Mouse (Mus musculus) liver, embryonic 13.5 days (tissue): ENCODE measurements around the gene Nup205. TPM values are rescaled to one million over a fixed set of nuclear protein-coding genes. Genes with fewer than 3 reads are reported as not detected.

Source experiments
- ATAC-seq: fragments of 200-750 bp; cut with Nextera tagmentation; 2 replicates; pipeline ENCODE4 v1.8.0; 2017; ENCODE audit warnings: low read depth, mild to moderate bottlenecking, moderate number of reproducible peaks, moderate library complexity
- DNase-seq: peaks from one replicate; pipeline ENCODE4 v3.0.0; 2022
- H3K27ac ChIP-seq: fragments of 300-500 bp; sonication (generic); 2 replicates; pipeline ENCODE4 v1.5.1; 2015; ENCODE audit warnings: moderate library complexity, mild to moderate bottlenecking, inconsistent platforms
- H3K27me3 ChIP-seq: fragments of 300-500 bp; sonication (generic); 2 replicates; pipeline ENCODE4 v1.6.1; 2015; ENCODE audit warnings: mild to moderate bottlenecking, inconsistent platforms
- H3K36me3 ChIP-seq: fragments of 300-500 bp; sonication (generic); 2 replicates; pipeline ENCODE4 v1.6.1; 2015; ENCODE audit warnings: mild to moderate bottlenecking, inconsistent platforms
- H3K4me1 ChIP-seq: fragments of 300-500 bp; sonication (generic); replicated peaks from 2 replicates; pipeline ENCODE4 v1.6.1; 2015; ENCODE audit warnings: inconsistent platforms
- H3K4me2 ChIP-seq: fragments of 300-500 bp; sonication (generic); 2 replicates; pipeline ENCODE4 v1.6.1; 2015; ENCODE audit warnings: inconsistent platforms, mild to moderate bottlenecking, moderate library complexity
- H3K4me3 ChIP-seq: fragments of 300-500 bp; sonication (generic); replicated peaks from 2 replicates; pipeline ENCODE4 v1.5.1; 2015; ENCODE audit warnings: mild to moderate bottlenecking, inconsistent platforms
- H3K9ac ChIP-seq: fragments of 300-500 bp; sonication (generic); 2 replicates; pipeline ENCODE4 v1.6.1; 2015; ENCODE audit warnings: mild to moderate bottlenecking, inconsistent platforms
- H3K9me3 ChIP-seq: fragments of 300-500 bp; sonication (generic); replicated peaks from 2 replicates; pipeline ENCODE4 v1.6.1; 2016; ENCODE audit warnings: inconsistent platforms
- WGBS: fragments of 180-500 bp; shearing (Covaris S2); methylation state at CpG from one replicate; pipeline ENCODE4 v1.1.7; 2015; ENCODE audit not compliant: insufficient replicate concordance; 5-methylcytosine and 5-hydroxymethylcytosine counted together
- polyA plus RNA-seq: library from polyadenylated mRNA; unstranded; fragments of >200 nt; fragmentation: Nextera tagmentation; extraction: Ambion mirVana; gene quantifications from 2 replicates; pipeline ENCODE4 v1.2.1, GENCODE M21; 2015

Nup205 gene
- polyA plus RNA-seq, 1 experiment from 2014 or later = 22.0 TPM

DNA sequence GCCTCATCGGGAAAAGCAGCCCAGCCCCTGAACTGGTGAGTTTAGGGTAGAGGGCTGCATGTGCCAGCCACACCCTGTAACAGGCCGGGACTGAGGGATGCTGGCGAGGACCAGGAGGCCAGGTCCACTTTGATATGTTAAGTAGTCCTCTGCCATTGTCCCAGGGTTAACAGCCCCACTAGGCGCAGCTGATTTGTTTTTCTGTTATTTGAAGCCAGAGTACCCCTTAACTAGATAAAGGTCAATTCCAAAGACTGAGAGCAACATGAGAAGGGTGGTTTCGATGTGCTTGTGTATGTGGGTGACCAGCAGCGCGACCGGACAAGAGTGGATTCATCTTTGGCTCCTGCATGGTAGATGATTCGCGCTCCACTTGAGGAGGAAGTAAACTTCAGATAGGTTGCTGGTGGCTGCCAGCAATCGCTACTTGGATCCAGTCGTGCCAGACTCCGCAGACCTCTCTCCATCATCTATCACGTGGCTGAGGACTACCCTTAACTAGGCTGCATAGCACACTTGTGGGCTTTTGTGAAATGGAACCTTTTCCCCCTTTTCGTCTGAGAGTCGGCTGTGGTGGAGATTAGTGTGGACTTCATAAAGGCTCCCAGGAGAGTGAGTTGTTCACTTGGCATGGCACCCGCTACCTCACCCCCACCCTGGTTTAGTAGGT lies 74.7 kb downstream of the Nup205 start:
- peak overlapping the region; percentile 79 for H3K4me3 ChIP-seq
- 61% methylated on average over 17 of the region's 17 CpGs for WGBS
- H3K27me3 ChIP-seq = no peaks in the 10 kb centered on the region
- no peaks in the 10 kb centered on the region for H3K9me3 ChIP-seq
- peak overlapping the region; percentile 30 for H3K4me2 ChIP-seq
- peak overlapping the region; percentile 23; the same call in 1 of the 2 replicates for H3K9ac ChIP-seq
- no peak for DNase-seq
- H3K4me1 ChIP-seq = peaks cover 45% of the 10 kb centered on the region
- H3K36me3 ChIP-seq = peaks cover 3% of the 10 kb centered on the region
- H3K27ac ChIP-seq = peak overlapping the region; percentile 22; the same call in 1 of the 2 replicates
- ATAC-seq = no peak

DNA sequence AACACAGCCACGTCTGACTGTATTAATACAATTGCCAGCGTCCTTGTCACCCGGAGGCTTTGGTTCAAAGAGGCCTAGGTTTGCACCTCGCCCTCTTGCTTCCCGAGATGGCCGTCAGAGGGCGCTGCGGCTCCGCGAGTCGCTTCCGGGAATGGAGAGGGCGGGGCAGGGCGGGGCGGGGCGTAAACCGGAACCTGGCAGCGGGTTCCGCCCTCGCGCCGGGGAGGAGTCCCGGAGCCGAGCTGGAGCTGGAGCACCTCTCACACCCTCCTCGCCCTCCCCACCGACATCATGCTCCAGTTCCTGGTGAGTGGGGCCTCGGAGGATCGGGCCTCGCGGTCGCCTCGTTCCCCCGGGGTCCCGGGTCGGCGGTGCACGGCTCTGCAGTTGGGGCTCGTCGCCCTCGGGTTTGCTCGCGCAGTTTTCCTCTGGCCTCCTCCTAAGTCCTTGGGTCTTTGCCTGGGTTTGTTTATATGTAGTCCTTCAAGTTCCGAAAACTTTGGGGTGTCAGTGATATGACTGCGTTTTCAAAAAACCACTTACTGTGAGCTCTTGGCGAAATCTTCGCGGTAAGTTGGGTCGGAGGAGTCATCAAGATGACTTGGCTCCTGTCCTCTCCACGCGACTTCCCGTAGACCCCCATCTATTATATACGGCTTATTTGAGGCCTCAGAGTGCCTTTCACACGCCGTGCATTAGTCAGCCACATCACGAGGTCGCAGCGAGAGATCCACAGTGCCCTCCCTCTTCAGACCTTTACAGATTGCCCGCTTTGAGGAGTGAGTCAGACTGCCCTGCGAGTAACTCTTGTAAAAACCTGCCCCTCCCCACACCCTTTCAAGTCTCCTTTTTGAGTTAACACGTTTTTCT lies 75.5 kb downstream of the Nup205 start:
- ATAC-seq (peak; percentile 68), DNase-seq (peak; percentile 82)
- H3K9ac ChIP-seq = peak overlapping the region; percentile 95
- peak overlapping the region; percentile 79 for H3K4me3 ChIP-seq
- H3K4me2 ChIP-seq = peak overlapping the region; percentile 81
- peaks cover 53% of the 10 kb centered on the region for H3K4me1 ChIP-seq
- WGBS = under 1% methylated on average over 60 of the region's 60 CpGs
- H3K27ac ChIP-seq = peak overlapping the region; percentile 99
- no peaks in the 10 kb centered on the region for H3K27me3 ChIP-seq
- no peaks in the 10 kb centered on the region for H3K36me3 ChIP-seq
- H3K9me3 ChIP-seq = no peaks in the 10 kb centered on the region

DNA sequence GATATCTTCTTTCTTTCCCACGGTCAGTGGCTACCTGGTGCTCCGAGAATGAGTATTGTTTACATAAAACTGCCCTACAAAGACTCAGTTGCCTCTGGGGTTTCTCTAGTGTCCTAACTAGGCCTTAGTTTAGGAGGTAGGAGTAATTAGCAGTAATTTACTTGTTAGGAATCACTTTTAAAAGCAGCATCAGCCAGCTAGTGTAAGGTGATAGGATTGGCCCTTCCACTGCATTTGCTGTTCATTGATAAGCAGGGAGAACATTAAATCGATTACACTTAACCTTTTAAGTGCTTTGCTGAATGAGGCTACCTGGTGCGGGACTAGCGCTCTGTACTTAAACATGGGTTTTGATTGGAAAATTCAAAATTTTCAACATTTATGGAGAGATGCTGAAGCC lies 76.3 kb downstream of the Nup205 start:
- peak overlapping the region; percentile 81 for H3K4me2 ChIP-seq
- H3K36me3 ChIP-seq = no peaks in the 10 kb centered on the region; the same call in 1 of the 2 replicates
- H3K4me1 ChIP-seq = peaks cover 61% of the 10 kb centered on the region
- ATAC-seq (no peak), DNase-seq (no peak)
- H3K9me3 ChIP-seq = no peaks in the 10 kb centered on the region
- H3K27ac ChIP-seq = peak overlapping the region; percentile 99
- H3K27me3 ChIP-seq = no peaks in the 10 kb centered on the region
- 33% methylated on average over 5 of the region's 5 CpGs for WGBS
- peak overlapping the region; percentile 95 for H3K9ac ChIP-seq
- peak overlapping the region; percentile 79 for H3K4me3 ChIP-seq

DNA sequence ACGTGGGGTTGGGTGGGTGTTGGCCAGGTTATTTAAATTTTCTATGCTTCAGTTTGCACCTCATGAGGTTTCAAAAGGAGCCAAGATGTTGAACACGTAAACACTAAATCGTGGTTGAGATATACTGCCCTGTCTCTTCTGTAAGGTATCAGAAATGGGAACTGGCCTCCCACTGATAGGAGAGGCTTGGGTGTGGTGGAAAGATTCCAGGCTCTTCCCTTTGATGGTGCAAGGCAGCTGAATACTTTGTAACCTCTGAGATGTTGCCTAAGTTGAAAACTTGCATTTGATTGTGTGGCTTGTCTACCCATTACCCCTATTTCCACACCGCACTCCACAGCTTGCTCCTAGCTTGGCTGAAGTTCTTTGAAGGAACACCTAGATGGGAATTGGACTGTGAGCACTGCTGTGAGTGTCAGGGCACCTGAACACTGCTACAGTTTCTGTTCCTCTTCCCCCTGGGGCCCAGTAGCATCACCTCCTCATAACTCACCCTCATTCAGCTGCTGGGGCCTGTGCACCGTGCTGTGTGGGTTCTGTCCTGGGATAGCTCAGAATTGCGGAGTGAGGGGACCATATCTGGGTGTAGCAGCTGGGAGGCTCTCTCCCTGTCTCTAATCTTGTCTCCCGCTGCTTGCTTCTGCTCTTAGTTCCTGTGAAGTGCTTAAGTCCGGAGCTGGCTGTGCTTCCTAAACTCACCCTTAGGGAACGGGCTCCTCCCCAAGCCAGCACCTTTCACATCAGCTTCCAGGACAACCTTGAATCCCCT lies 77.1 kb downstream of the Nup205 start:
- no peaks in the 10 kb centered on the region for H3K27me3 ChIP-seq
- H3K4me3 ChIP-seq = peak overlapping the region; percentile 79
- no peaks in the 10 kb centered on the region for H3K9me3 ChIP-seq
- peak; percentile 78 for DNase-seq
- H3K4me2 ChIP-seq = peak overlapping the region; percentile 81
- 12% methylated on average over 9 of the region's 9 CpGs for WGBS
- peak overlapping the region; percentile 95 for H3K9ac ChIP-seq
- peaks cover 67% of the 10 kb centered on the region for H3K4me1 ChIP-seq
- peak overlapping the region; percentile 99 for H3K27ac ChIP-seq
- ATAC-seq = peak; percentile 88
- H3K36me3 ChIP-seq = no peaks in the 10 kb centered on the region; the same call in 1 of the 2 replicates

DNA sequence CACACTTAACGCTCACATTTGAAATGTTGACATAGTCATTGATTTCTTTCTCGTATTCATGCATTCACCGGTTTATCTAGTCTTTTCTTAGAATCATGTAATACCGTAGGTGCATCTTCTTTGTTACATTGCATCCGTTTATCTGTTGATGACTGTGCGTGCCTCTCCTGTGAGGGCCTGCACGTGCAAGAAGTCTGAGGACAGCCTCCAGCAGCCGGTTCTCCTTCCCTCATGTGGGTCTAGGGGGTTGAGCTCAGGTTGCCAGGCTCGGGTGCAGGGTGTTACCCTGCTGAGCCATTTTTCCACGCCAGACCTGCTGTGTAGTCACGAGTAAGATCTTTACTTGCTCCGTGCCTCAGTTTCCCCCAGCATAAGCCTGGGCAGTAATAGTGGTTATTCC lies 77.8 kb downstream of the Nup205 start:
- Histone ChIP-seq H3K9ac (peak overlapping the region; percentile 95), H3K4me3 (peak overlapping the region; percentile 79), H3K4me1 (peaks cover 74% of the 10 kb centered on the region), H3K9me3 (no peaks in the 10 kb centered on the region), H3K27ac (peak overlapping the region; percentile 99), H3K27me3 (no peaks in the 10 kb centered on the region), H3K4me2 (peak overlapping the region; percentile 81), H3K36me3 (peaks cover 3% of the 10 kb centered on the region; the same call in 1 of the 2 replicates)
- DNase-seq = peak; percentile 45
- 34% methylated on average over 12 of the region's 12 CpGs for WGBS
- ATAC-seq = peak; percentile 30

DNA sequence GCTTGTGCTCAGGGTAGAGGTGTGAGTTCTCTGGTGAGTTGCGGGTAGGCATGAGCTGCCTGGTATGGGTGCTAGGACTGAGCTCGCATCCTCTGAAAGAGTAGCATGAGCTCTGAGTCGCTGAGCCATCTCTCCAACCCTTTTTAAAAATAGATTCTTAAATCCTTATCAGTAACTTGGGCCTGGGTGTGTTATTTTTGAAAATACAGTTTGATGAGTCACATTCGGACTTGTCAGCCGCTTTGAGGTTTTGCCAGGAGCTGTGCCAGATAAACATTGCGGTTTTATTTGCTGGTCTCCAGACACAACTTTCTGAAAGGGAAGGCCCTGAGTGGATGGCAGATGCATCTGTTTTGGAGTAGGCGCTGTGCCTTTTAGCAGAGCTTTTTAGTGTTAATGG lies 79.5 kb downstream of the Nup205 start:
- peak overlapping the region; percentile 95 for H3K9ac ChIP-seq
- H3K36me3 ChIP-seq = peaks cover 20% of the 10 kb centered on the region
- peak; percentile 51 for ATAC-seq
- peaks cover 82% of the 10 kb centered on the region for H3K4me1 ChIP-seq
- H3K9me3 ChIP-seq = no peaks in the 10 kb centered on the region
- H3K27ac ChIP-seq = peak overlapping the region; percentile 99
- H3K4me2 ChIP-seq = peak overlapping the region; percentile 81
- 17% methylated on average over 7 of the region's 7 CpGs for WGBS
- H3K4me3 ChIP-seq = peak overlapping the region; percentile 79
- no peaks in the 10 kb centered on the region for H3K27me3 ChIP-seq
- DNase-seq = peak; percentile 77

DNA sequence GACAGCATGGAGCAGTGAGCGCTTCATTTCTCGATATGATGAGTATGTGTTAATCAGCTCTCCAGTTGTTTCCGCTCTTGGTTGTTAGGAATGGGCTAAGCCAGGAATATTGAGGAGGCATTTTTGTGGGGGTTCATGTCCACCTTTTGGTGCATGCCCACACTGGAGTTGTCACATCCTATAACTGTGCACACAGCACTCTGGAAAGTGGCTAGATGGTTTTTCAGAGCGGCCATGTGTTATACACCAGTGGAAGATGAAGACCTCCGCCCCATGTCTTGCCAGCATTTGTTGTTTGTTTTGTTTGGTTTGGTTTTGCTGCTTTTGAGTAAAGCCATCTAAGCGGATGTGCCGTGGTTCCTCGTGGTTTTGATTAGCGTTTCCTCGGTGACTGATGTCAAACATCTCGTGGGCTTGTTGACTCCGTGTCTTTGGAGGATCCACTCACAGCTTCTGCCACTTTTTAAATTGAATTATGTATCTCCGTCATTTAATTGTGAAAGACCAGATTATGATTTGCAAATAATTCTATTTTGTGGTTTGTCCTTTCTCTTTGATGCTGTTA lies 80.5 kb downstream of the Nup205 start:
- H3K27me3 ChIP-seq = no peaks in the 10 kb centered on the region
- no peak for DNase-seq
- WGBS = 50% methylated on average over 13 of the region's 13 CpGs
- H3K36me3 ChIP-seq = peaks cover 30% of the 10 kb centered on the region
- H3K4me1 ChIP-seq = peaks cover 76% of the 10 kb centered on the region
- peak overlapping the region; percentile 81 for H3K4me2 ChIP-seq
- peak overlapping the region; percentile 95 for H3K9ac ChIP-seq
- H3K9me3 ChIP-seq = no peaks in the 10 kb centered on the region
- no peak for ATAC-seq
- H3K27ac ChIP-seq = peak overlapping the region; percentile 99
- peak overlapping the region; percentile 79 for H3K4me3 ChIP-seq

DNA sequence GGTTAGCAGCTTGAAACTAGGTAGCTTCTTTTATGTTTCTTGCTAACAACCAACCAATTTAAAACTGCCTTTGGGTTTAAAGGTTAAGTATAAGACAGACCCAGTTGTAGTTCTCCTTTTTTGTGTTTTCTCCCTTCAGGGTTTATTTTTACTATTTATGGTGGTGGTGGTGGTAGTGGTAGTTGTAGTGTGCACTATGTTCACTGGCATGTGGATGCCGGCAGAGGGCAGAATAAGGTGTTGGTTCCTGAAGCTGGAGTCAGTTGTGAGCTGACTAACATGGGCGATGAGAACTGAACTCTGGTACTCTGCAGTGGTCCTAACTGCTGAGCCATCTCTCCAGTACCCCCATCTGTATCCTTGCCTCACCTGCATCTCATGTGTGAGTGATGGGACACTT lies 81.7 kb downstream of the Nup205 start:
- peak overlapping the region; percentile 23 for H3K4me2 ChIP-seq
- 0 out of 2 replicates have a peak overlapping the region, but pooled peaks have one; percentile 0 for H3K4me3 ChIP-seq
- WGBS = 81% methylated on average over 2 of the region's 2 CpGs
- no peak overlapping the region for H3K27ac ChIP-seq
- H3K9me3 ChIP-seq = no peaks in the 10 kb centered on the region
- DNase-seq (no peak), ATAC-seq (no peak)
- H3K27me3 ChIP-seq = no peaks in the 10 kb centered on the region
- peaks cover 68% of the 10 kb centered on the region for H3K4me1 ChIP-seq
- H3K9ac ChIP-seq = no peak overlapping the region
- H3K36me3 ChIP-seq = peaks cover 42% of the 10 kb centered on the region

DNA sequence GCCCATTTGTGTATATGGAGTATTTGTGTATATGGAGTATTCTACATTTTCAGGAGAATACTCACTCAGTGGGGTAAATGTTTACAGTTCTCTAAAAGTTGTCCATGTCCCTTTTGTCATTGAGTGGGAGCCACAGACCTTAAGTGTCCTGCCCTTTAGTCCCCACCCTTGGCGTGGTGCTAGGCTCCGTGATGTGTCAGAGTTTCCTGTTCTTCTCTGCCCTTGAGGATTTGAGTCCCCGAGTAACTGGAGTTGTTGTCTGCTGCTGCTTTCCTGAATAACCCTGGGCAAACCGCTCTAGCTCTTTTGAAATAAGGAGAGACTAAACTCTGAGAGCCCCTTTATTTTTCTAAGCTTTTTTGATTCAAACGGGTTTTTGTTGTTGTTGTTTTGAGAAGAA lies 82.3 kb downstream of the Nup205 start:
- ATAC-seq (no peak), DNase-seq (no peak)

DNA sequence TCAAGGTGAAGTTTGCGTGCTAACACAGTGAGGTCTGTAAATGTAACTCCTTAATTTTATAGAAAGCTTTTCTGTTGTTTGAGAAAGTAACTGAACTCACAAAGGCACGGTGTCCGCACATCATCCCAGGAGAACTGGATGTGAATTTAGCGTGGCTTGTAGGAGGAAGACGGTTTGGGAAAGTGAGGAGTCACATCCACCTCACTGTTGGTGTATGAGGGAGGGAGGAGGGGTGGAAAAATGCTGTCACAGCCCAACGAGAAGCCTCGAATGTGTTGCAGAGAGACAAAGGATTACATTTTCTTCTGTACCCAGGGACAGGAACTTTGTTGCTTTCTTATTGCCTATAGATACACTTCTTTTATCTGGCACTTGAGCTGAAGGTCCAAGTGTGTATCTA lies 83.3 kb downstream of the Nup205 start:
- 77% methylated on average over 7 of the region's 7 CpGs for WGBS
- H3K27ac ChIP-seq = peak overlapping the region; percentile 51; the same call in 1 of the 2 replicates

More for the DNA sequence above, 82.3 kb downstream of the Nup205 start:
- 0 out of 2 replicates have a peak overlapping the region, but pooled peaks have one; percentile 0 for H3K4me3 ChIP-seq
- peak overlapping the region; percentile 33 for H3K9ac ChIP-seq
- H3K27me3 ChIP-seq = no peaks in the 10 kb centered on the region
- H3K27ac ChIP-seq = peak overlapping the region; percentile 5; the same call in 1 of the 2 replicates
- peak overlapping the region; percentile 29 for H3K4me2 ChIP-seq
- 66% methylated on average over 5 of the region's 5 CpGs for WGBS
- H3K9me3 ChIP-seq = no peaks in the 10 kb centered on the region
- peaks cover 48% of the 10 kb centered on the region for H3K36me3 ChIP-seq
- H3K4me1 ChIP-seq = peaks cover 62% of the 10 kb centered on the region

More for the DNA sequence above, 83.3 kb downstream of the Nup205 start:
- H3K9me3 ChIP-seq = no peaks in the 10 kb centered on the region
- H3K9ac ChIP-seq = no peak overlapping the region
- DNase-seq = no peak
- no peak for ATAC-seq
- H3K36me3 ChIP-seq = peaks cover 55% of the 10 kb centered on the region
- no peak overlapping the region for H3K4me2 ChIP-seq
- H3K4me3 ChIP-seq = no peak overlapping the region
- H3K4me1 ChIP-seq = peaks cover 52% of the 10 kb centered on the region
- no peaks in the 10 kb centered on the region for H3K27me3 ChIP-seq
